Mouse (Mus musculus) spleen, adult 2 months (tissue): ENCODE results near the gene Pla2g2f. TPM values are rescaled to one million over a fixed set of nuclear protein-coding genes. Genes with fewer than 3 reads are reported as not detected.

Experiments
- DNase-seq, 2 experiments: peaks; one replicate each; pipeline versions ENCODE4 v3.0.0 to v3.0.0-alpha.2; 2012 to 2021; ENCODE audit warnings: low spot score in 2 of 2, low read depth in 1 of 2
- H3K27ac ChIP-seq: fragments of 200-500 bp; 2 replicates; pipeline ENCODE4 v1.5.1; 2012; ENCODE audit warnings: low read length, inconsistent platforms; ENCODE audit not compliant: insufficient read depth
- H3K27me3 ChIP-seq: fragments of 200-500 bp; 2 replicates; pipeline ENCODE4 v1.6.1; 2012; ENCODE audit warnings: mild to moderate bottlenecking, moderate library complexity, low read length, inconsistent platforms; ENCODE audit not compliant: control insufficient read depth, insufficient read depth
- H3K36me3 ChIP-seq: fragments of 200-500 bp; 2 replicates; pipeline ENCODE4 v1.6.1; 2012; ENCODE audit warnings: mild to moderate bottlenecking, low read length, inconsistent platforms; ENCODE audit not compliant: control insufficient read depth, insufficient read depth
- H3K4me1 ChIP-seq: fragments of 200-500 bp; 2 replicates; pipeline ENCODE4 v1.6.1; 2011; ENCODE audit warnings: inconsistent platforms; ENCODE audit not compliant: control insufficient read depth, insufficient read depth, insufficient read length
- H3K4me3 ChIP-seq: fragments of 200-500 bp; 2 replicates; pipeline ENCODE4 v1.5.1; 2011; ENCODE audit warnings: mild to moderate bottlenecking, inconsistent platforms; ENCODE audit not compliant: insufficient read depth, insufficient read length; ENCODE audit errors: extremely low read depth
- CTCF ChIP-seq: fragments of 200-500 bp; IDR thresholded peaks from 2 replicates; pipeline ENCODE4 v1.5.1; 2011; ENCODE audit warnings: mild to moderate bottlenecking, inconsistent platforms; ENCODE audit not compliant: insufficient read depth, insufficient read length, insufficient replicate concordance; ENCODE audit errors: extremely low read depth
- POLR2A ChIP-seq: fragments of 200-500 bp; IDR thresholded peaks from 2 replicates; pipeline ENCODE4 v1.6.1; 2011; ENCODE audit warnings: low read depth, low read length, inconsistent platforms
- WGBS: fragments of 180-500 bp; shearing (Covaris S2); methylation state at CpG from one replicate; pipeline ENCODE4 v1.1.7; 2018; 5-methylcytosine and 5-hydroxymethylcytosine counted together
- polyA plus RNA-seq: library from polyadenylated mRNA; depleted of rRNA; stranded (reverse); fragments of >200 nt; gene quantifications from 2 replicates; pipeline ENCODE4 v1.2.3, GENCODE M21; 2012

Pla2g2f gene
- polyA plus RNA-seq, 1 experiment = 1.9 TPM

DNA sequence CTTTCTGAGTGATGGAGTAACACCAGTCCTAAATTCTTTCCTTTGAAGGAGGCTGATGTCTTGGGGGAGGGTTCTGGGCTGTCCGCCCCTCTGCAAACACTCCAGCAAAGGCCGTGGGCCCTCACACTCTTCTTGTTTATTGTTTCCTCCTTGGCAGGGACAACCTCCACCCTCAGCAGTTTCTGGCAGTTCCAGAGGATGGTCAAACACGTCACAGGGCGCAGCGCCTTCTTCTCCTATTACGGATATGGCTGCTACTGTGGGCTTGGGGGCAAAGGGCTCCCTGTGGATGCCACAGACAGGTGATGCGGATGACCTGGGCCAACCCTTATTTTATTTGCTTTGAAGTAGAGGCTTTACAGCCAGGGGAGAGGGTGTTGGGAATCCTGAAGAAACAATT, 23.3 kb downstream of the Pla2g2f start:
- DNase-seq = no peak
- Histone ChIP-seq H3K4me3 (no peak overlapping the region), H3K4me1 (no peaks in the 10 kb centered on the region), H3K27me3 (no peaks in the 10 kb centered on the region), H3K27ac (no peak overlapping the region), H3K36me3 (no peaks in the 10 kb centered on the region)
- TF ChIP-seq CTCF (no peak), POLR2A (no peak)
- WGBS = 75% methylated on average over 7 of the region's 7 CpGs

DNA sequence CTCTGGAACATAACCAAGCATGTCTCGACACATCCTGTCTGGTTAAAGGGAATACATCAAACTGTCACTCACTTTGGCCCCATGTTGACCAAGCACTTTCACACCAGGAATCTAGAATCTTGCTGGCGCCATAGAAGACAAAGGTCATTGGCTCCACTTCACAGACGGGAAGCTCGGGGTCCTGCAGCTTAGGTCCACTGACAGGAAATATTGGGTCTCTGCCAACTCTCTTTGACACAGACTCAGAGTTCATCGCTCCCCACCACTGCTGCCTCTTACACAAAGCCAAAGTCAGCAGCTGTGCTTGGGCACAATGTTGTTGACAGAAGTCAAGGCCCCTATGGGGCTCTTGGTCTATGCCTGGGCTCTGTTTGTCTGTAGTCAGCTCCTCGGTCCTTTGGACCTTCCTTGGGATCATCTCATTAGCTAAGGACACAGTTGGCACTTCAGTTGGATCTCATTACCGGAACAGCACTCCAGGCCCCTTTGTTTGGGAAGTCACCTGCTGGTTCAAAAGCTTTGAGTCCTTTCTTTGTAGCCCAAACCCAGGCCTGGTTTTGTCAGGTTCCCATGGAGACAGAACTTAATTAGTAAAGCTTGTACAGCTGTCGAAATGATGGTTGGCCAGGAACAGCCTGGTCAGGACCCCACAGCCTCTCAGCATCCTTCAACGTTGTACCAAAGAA, 28.3 kb downstream of the Pla2g2f start:
- TF ChIP-seq POLR2A (no peak), CTCF (no peak)
- Histone ChIP-seq H3K4me3 (no peak overlapping the region), H3K36me3 (no peaks in the 10 kb centered on the region), H3K4me1 (no peaks in the 10 kb centered on the region), H3K27ac (no peak overlapping the region; the same call in 1 of the 2 replicates), H3K27me3 (no peaks in the 10 kb centered on the region)
- WGBS = 68% methylated on average over 9 of the region's 9 CpGs
- DNase-seq = no peak

DNA sequence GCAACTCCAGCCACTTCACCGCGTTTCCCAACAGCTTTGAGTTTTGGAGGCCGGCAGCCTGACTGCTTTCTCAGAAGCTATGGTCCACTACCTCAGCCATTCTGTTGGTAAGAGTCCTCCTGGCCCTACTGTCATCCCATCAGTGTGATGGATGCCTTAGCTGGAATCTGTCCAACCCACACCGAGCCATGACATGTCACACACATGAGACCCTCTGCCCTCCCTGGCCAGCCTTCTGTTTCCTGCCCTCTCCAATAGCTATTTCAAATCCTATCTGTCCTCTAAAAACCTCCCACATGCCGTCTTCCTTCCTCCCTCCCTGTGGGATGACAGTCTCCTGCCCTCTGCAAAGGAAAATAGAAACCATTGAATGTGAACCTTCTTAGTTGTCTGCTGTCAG, 31.7 kb downstream of the Pla2g2f start:
- 41% methylated on average over 5 of the region's 5 CpGs for WGBS
- H3K36me3 ChIP-seq = no peaks in the 10 kb centered on the region
- no peaks in the 10 kb centered on the region for H3K4me1 ChIP-seq
- 0 out of 2 replicates have a peak overlapping the region, but pooled peaks have one; percentile 33 for H3K27ac ChIP-seq
- H3K4me3 ChIP-seq = no peak overlapping the region
- TF ChIP-seq CTCF (no peak), POLR2A (no peak)
- no peaks in the 10 kb centered on the region for H3K27me3 ChIP-seq
- no peak for DNase-seq

DNA sequence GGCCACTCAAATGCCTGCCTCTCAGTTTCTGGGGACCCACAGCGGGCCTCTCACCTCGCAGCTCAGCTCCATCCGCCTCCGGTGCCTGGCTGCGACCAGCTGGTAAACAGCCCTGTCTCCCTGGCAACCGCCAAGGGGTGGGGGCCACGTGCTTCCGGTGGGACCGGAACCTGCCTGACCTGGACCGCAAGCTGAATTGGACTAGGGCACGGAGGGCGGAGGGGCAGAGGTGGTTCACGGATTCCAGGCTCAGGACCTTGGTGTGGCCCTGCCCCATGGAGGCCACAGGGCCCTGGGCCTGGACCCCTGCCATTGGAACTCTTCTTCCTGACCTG, 32.3 kb downstream of the Pla2g2f start:
- H3K4me3 ChIP-seq = no peak overlapping the region
- peak in 1 of 2 experiments; percentile 25 for DNase-seq
- H3K27ac ChIP-seq = peak overlapping the region; percentile 39; the same call in 1 of the 2 replicates

DNA sequence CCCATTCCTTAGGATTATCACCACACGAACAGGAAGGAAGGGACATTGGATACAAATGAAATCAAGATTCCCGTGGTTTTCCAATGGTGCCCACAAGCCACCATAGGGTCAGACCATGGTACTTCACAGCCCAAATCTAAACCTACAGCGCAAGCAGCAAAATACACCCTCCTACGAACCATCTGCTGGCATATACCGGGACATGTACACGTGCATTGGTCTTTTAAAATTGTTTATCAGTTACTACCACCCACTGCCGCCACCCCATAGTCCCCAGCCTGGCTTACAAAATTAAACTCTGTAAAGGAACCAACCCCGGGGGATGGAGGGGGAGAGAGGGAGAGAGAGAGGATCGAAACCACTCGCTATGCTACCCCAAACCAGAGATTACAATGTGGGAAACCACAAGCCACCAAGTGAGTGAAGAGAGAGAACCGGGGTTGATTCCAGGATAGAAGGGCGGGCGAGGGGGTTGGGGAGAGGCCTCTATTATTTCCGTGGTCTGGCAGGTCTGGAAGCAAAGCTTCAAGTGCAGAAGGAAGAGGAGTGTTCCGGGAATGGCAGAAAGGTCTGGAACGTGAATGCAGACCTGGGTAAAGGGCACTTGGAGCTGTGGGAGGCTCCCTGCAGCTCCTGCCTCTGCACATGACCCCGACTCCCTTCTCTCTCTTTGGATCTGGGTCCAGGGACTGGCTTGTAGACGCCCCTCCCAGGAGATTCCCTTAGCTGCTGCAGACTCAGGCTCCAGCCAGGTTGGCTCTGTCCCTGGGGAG, 32.9 kb downstream of the Pla2g2f start, which contains the start of gene Pla2g2c:
Gene Pla2g2c (plus strand): TSS at position 439 of the 773 bp plus-strand sequence.
- Histone ChIP-seq H3K27ac (peak within 1 kb of the TSS; percentile 39), H3K4me3 (no peak within 1 kb of the TSS), H3K4me1 (no peaks in the 10 kb centered on the region), H3K36me3 (no peaks in the 10 kb centered on the region), H3K27me3 (no peaks in the 10 kb centered on the region)
- DNase-seq = no peak
- WGBS = 11% methylated on average over 17 of the region's 18 CpGs
- no peak for TF ChIP-seq CTCF

More for the DNA sequence above, 32.3 kb downstream of the Pla2g2f start:
- under 1% methylated on average over 13 of the region's 13 CpGs for WGBS
- Histone ChIP-seq H3K4me1 (no peaks in the 10 kb centered on the region), H3K27me3 (no peaks in the 10 kb centered on the region), H3K36me3 (no peaks in the 10 kb centered on the region)
- TF ChIP-seq CTCF (no peak), POLR2A (no peak)

DNA sequence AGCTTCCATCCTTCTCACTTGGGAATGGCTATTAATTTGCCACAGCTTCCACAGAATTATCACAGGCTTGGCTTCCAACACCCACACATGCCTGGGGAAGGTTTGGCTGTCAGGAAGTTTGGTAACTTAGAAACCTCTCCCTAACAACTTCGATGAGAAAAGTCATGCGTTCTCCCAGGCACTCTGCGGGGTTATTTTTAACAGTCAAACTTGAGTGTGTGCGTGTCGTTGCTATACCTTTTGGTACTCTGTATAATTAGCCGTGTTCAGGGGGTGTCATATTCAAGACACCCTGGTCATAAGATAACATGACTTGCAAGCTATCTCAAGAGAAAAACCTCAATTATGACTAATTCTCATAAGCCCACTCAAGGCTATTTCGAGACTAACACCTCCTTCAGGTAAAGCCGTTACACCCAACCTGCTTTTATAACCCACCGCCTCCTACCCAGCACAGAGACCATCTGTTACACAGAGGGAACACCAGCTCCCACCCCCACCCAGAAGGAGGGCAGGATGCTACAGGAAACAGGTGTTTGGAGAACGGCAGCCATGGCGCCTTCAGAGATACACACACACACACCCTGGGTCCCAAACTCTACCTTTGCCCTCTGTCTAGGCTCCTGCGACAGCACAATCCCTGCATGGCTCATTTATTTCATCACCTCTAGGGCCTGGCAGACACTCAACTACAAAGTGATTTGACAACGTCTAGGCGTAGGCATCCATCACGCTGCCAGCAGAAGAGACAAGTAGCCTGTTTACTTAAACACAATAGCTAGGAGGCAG, 33.7 kb downstream of the Pla2g2f start:
- Histone ChIP-seq H3K36me3 (no peaks in the 10 kb centered on the region), H3K4me1 (no peaks in the 10 kb centered on the region), H3K27me3 (no peaks in the 10 kb centered on the region), H3K4me3 (no peak overlapping the region), H3K27ac (no peak overlapping the region)
- WGBS = 44% methylated on average over 15 of the region's 15 CpGs
- no peak for TF ChIP-seq POLR2A
- TF ChIP-seq CTCF = no peak
- no peak for DNase-seq
